Mouse (Mus musculus) erythroblast, embryonic 14.5 days (primary cell): ENCODE measurements around the gene Olfr13.

ENCODE experiments used
- GATA1 ChIP-seq: IDR thresholded peaks from 2 replicates; pipeline ENCODE4 v1.6.1; 2012; ENCODE audit warnings: low read length, inconsistent platforms, mixed read lengths
- TAL1 ChIP-seq: IDR thresholded peaks from 3 replicates; pipeline ENCODE4 v1.6.1; 2012; ENCODE audit warnings: low read length, inconsistent platforms, mixed read lengths

DNA sequence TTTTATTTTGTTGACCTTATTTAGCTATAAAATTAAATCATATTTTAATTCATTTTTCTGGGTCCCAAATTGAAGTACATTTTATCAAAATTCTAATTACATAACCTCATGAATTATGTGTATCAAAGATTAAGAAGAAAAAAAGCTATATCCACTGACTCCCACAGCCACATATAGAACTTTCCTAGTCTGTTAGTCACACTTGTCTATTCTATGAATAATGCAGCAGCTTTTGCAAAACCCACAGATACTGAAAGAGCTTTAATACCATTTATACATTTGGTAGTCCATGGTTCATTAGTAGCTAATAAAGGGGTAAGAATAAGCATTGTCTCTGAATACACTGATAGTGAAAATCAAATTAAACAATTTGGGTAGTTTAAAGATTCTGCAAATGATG, 30.8 kb downstream of the Olfr13 start:
- TF ChIP-seq GATA1 (no peak), TAL1 (no peak)
